Mouse (Mus musculus) forebrain, postnatal 0 days (tissue): ENCODE results near the gene Fam98c. TPM values are rescaled to one million over a fixed set of nuclear protein-coding genes. Genes with fewer than 3 reads are reported as not detected.
"Not testable (repeated sequence)": the region's sequence is repeated elsewhere in the genome, so short reads cannot be mapped to it uniquely, and the experiment has no call there.

ENCODE experiments used
- ATAC-seq: fragments of 200-750 bp; cut with Nextera tagmentation; 2 replicates; pipeline ENCODE4 v1.8.0; 2017; ENCODE audit warnings: mild to moderate bottlenecking, moderate library complexity
- DNase-seq: peaks from one replicate; pipeline ENCODE4 v3.0.0-alpha.2; 2015
- H3K27ac ChIP-seq: fragments of 300-500 bp; sonication (generic); 2 replicates; pipeline ENCODE4 v1.5.1; 2014; ENCODE audit warnings: low read depth, mild to moderate bottlenecking, antibody characterized with exemption, low read length, moderate library complexity, mixed read lengths
- H3K27me3 ChIP-seq: fragments of 300-500 bp; sonication (generic); 2 replicates; pipeline ENCODE4 v1.6.1; 2014; ENCODE audit warnings: mild to moderate bottlenecking, low read length, mixed read lengths; ENCODE audit not compliant: insufficient read depth
- H3K36me3 ChIP-seq: fragments of 300-500 bp; sonication (generic); 2 replicates; pipeline ENCODE4 v1.6.1; 2014; ENCODE audit warnings: mild to moderate bottlenecking, moderate library complexity; ENCODE audit not compliant: insufficient read depth
- H3K4me1 ChIP-seq: fragments of 300-500 bp; sonication (generic); 2 replicates; pipeline ENCODE4 v1.6.1; 2014; ENCODE audit warnings: antibody characterized with exemption; ENCODE audit not compliant: insufficient read depth
- H3K4me2 ChIP-seq: fragments of 300-500 bp; sonication (generic); 2 replicates; pipeline ENCODE4 v1.6.1; 2014; ENCODE audit warnings: low read depth, mild to moderate bottlenecking, moderate library complexity
- H3K4me3 ChIP-seq: fragments of 300-500 bp; sonication (generic); 2 replicates; pipeline ENCODE4 v1.5.1; 2014; ENCODE audit warnings: low read depth, low read length, mixed read lengths
- H3K9ac ChIP-seq: fragments of 300-500 bp; sonication (generic); 2 replicates; pipeline ENCODE4 v1.6.1; 2014; ENCODE audit warnings: mild to moderate bottlenecking
- H3K9me3 ChIP-seq: fragments of 300-500 bp; sonication (generic); 2 replicates; pipeline ENCODE4 v1.6.1; 2016; ENCODE audit warnings: low read length
- CTCF ChIP-seq: sonication (generic); IDR thresholded peaks from 2 replicates; pipeline ENCODE4 v1.5.1; 2016; ENCODE audit warnings: antibody characterized with exemption, control low read depth, low read depth
- WGBS: fragments of 180-500 bp; shearing (Covaris S2); extraction: QIAGEN DNeasy Blood & Tissue Kit; methylation state at CpG from one replicate; pipeline ENCODE4 v1.1.7; 2014; 5-methylcytosine and 5-hydroxymethylcytosine counted together
- polyA plus RNA-seq: library from polyadenylated mRNA; unstranded; fragments of >200 nt; fragmentation: Nextera tagmentation; extraction: Ambion mirVana; gene quantifications from 2 replicates; pipeline ENCODE4 v1.2.1, GENCODE M21; 2015
- total RNA-seq: library from RNA; depleted of rRNA; stranded (reverse); fragments of >200 nt; gene quantifications from 2 replicates; pipeline ENCODE4 v1.2.3, GENCODE M21; 2014; rRNA removed

The Fam98c gene
- 15.9 and 23.5 TPM in 2 replicates for total RNA-seq
- polyA plus RNA-seq, result 24.7 and 25.3 TPM in 2 replicates

GRCm38 (mm10) chr7:29155838-29156782 lies at the start of gene Fam98c:
Gene Fam98c (minus strand): TSS chr7:29156234.
- peak within 1 kb of the TSS; percentile 87 for H3K4me2 ChIP-seq
- DNase-seq (peak; percentile 84), ATAC-seq (peak; percentile 87)
- H3K4me3 ChIP-seq, result peak within 1 kb of the TSS; percentile 78
- no peaks in the 10 kb centered on the region for H3K9me3 ChIP-seq
- peaks cover 2% of the 10 kb centered on the region for H3K36me3 ChIP-seq
- peak within 1 kb of the TSS; percentile 86 for H3K27ac ChIP-seq
- no peaks in the 10 kb centered on the region for H3K27me3 ChIP-seq
- H3K9ac ChIP-seq, result peak within 1 kb of the TSS; percentile 69
- H3K4me1 ChIP-seq, result no peaks in the 10 kb centered on the region
- TF ChIP-seq CTCF, result peak; percentile 65
- 3% methylated on average over 57 of the region's 68 CpGs for WGBS

- Histone ChIP-seq H3K27me3 (no peaks in the 10 kb centered on the region), H3K9me3 (no peaks in the 10 kb centered on the region), H3K4me3 (no peak overlapping the region), H3K4me1 (no peaks in the 10 kb centered on the region), H3K36me3 (no peaks in the 10 kb centered on the region), H3K9ac (no peak overlapping the region), H3K27ac (no peak overlapping the region), H3K4me2 (no peak overlapping the region)
- ATAC-seq (no peak), DNase-seq (no peak)
- no peak for TF ChIP-seq CTCF
- WGBS, result 84% methylated on average over 6 of the region's 6 CpGs
These were observed 46.5 kb upstream of the Fam98c start for GRCm38 (mm10) chr7:29202577-29202976.

GRCm38 (mm10) chr7:29194230-29194629 lies 38.2 kb upstream of the Fam98c start:
- H3K4me2 ChIP-seq, ATAC-seq, H3K36me3 ChIP-seq, DNase-seq, H3K9ac ChIP-seq, H3K27me3 ChIP-seq, H3K9me3 ChIP-seq, H3K27ac ChIP-seq, H3K4me3 ChIP-seq, H3K4me1 ChIP-seq: not testable (repeated sequence)
- 88% methylated on average over 1 of the region's 1 CpGs for WGBS

GRCm38 (mm10) chr7:29181323-29181722 lies 25.3 kb upstream of the Fam98c start:
- not testable (repeated sequence) for H3K36me3 ChIP-seq, H3K4me2 ChIP-seq, H3K4me3 ChIP-seq, H3K27me3 ChIP-seq, DNase-seq, ATAC-seq, H3K9me3 ChIP-seq, H3K27ac ChIP-seq, H3K9ac ChIP-seq
- H3K4me1 ChIP-seq, result peaks cover 10% of the 10 kb centered on the region
- 73% methylated on average over 4 of the region's 4 CpGs for WGBS

- H3K9ac ChIP-seq, result peak overlapping the region; percentile 72; the same call in 1 of the 2 replicates
- peak overlapping the region; percentile 80 for H3K4me3 ChIP-seq
- ATAC-seq, result peak; percentile 49
These were observed 24.8 kb upstream of the Fam98c start for GRCm38 (mm10) chr7:29180854-29181236.

GRCm38 (mm10) chr7:29180077-29180853 lies 24.2 kb upstream of the Fam98c start, which contains the start of gene Psmd8:
Gene Psmd8 (minus strand): TSS chr7:29180701.
- Histone ChIP-seq H3K9me3 (no peaks in the 10 kb centered on the region), H3K36me3 (peaks cover 14% of the 10 kb centered on the region), H3K4me2 (peak within 1 kb of the TSS; percentile 63), H3K4me3 (peak within 1 kb of the TSS; percentile 80), H3K9ac (peak within 1 kb of the TSS; percentile 72), H3K4me1 (peaks cover 10% of the 10 kb centered on the region), H3K27me3 (no peaks in the 10 kb centered on the region), H3K27ac (peak within 1 kb of the TSS; percentile 36)
- under 1% methylated on average over 62 of the region's 62 CpGs for WGBS
- TF ChIP-seq CTCF, result peak; percentile 63
- DNase-seq, result peak; percentile 98
- peak; percentile 97 for ATAC-seq

More at GRCm38 (mm10) chr7:29180854-29181236, 24.8 kb upstream of the Fam98c start:
- Histone ChIP-seq H3K27ac (peak overlapping the region; percentile 36), H3K9me3 (no peaks in the 10 kb centered on the region), H3K27me3 (no peaks in the 10 kb centered on the region), H3K4me2 (peak overlapping the region; percentile 36), H3K36me3 (peaks cover 9% of the 10 kb centered on the region), H3K4me1 (peaks cover 10% of the 10 kb centered on the region)
- no peak for DNase-seq
- TF ChIP-seq CTCF, result no peak
- 38% methylated on average over 5 of the region's 5 CpGs for WGBS
